Mouse (Mus musculus) hindbrain, embryonic 15.5 days (tissue): Measurements from ENCODE around the gene Hebp2. TPM values are rescaled to one million over a fixed set of nuclear protein-coding genes. Genes with fewer than 3 reads are reported as not detected.

Experiments used
- ATAC-seq: fragments of 200-750 bp; cut with Nextera tagmentation; 2 replicates; pipeline ENCODE4 v1.8.0; 2017; ENCODE audit warnings: low read depth, moderate number of reproducible peaks, moderate TSS enrichment; ENCODE audit not compliant: low FRiP score
- H3K27ac ChIP-seq: fragments of 300-500 bp; sonication (generic); replicated peaks from 2 replicates; pipeline ENCODE4 v1.5.1; 2015; ENCODE audit warnings: mild to moderate bottlenecking, inconsistent platforms
- H3K27me3 ChIP-seq: fragments of 300-500 bp; sonication (generic); 2 replicates; pipeline ENCODE4 v1.6.1; 2015; ENCODE audit warnings: control low read depth, inconsistent platforms
- H3K36me3 ChIP-seq: fragments of 300-500 bp; sonication (generic); 2 replicates; pipeline ENCODE4 v1.6.1; 2015; ENCODE audit warnings: control low read depth, inconsistent platforms
- H3K4me1 ChIP-seq: fragments of 300-500 bp; sonication (generic); replicated peaks from 2 replicates; pipeline ENCODE4 v1.6.1; 2015; ENCODE audit warnings: control low read depth, inconsistent platforms
- H3K4me2 ChIP-seq: fragments of 300-500 bp; sonication (generic); 2 replicates; pipeline ENCODE4 v1.6.1; 2015; ENCODE audit warnings: moderate library complexity, mild to moderate bottlenecking, inconsistent platforms
- H3K4me3 ChIP-seq: fragments of 300-500 bp; sonication (generic); 2 replicates; pipeline ENCODE4 v1.5.1; 2015; ENCODE audit warnings: mild to moderate bottlenecking, inconsistent platforms
- H3K9ac ChIP-seq: fragments of 300-500 bp; sonication (generic); 2 replicates; pipeline ENCODE4 v1.6.1; 2015; ENCODE audit warnings: inconsistent platforms
- H3K9me3 ChIP-seq: fragments of 300-500 bp; sonication (generic); 2 replicates; pipeline ENCODE4 v1.6.1; 2016; ENCODE audit warnings: control low read depth, inconsistent platforms
- WGBS: fragments of 180-500 bp; shearing (Covaris S2); methylation state at CpG from one replicate; pipeline ENCODE4 v1.1.7; 2015; 5-methylcytosine and 5-hydroxymethylcytosine counted together
- polyA plus RNA-seq: library from polyadenylated mRNA; unstranded; fragments of >200 nt; fragmentation: Nextera tagmentation; extraction: Ambion mirVana; gene quantifications from 2 replicates; pipeline ENCODE4 v1.2.1, GENCODE M21; 2015

Hebp2 gene
- polyA plus RNA-seq, 1 experiment from 2014 or later: 13.7 TPM

GRCm38 (mm10) chr10:18530161-18530560 lies 15.7 kb downstream of the Hebp2 start:
- Histone ChIP-seq H3K9me3 (no peaks in the 10 kb centered on the region), H3K27me3 (no peaks in the 10 kb centered on the region), H3K4me2 (no peak overlapping the region), H3K27ac (no peak overlapping the region), H3K9ac (no peak overlapping the region), H3K4me1 (peaks cover 25% of the 10 kb centered on the region), H3K36me3 (peaks cover 15% of the 10 kb centered on the region), H3K4me3 (no peak overlapping the region)
- 89% methylated on average over 4 of the region's 4 CpGs for WGBS
- no peak for ATAC-seq

GRCm38 (mm10) chr10:18529177-18529576 lies 16.7 kb downstream of the Hebp2 start:
- no peak for ATAC-seq
- no peaks in the 10 kb centered on the region for H3K27me3 ChIP-seq
- H3K4me2 ChIP-seq: no peak overlapping the region
- H3K4me1 ChIP-seq: peaks cover 31% of the 10 kb centered on the region
- H3K4me3 ChIP-seq: no peak overlapping the region
- H3K9me3 ChIP-seq: no peaks in the 10 kb centered on the region
- WGBS: 87% methylated on average over 4 of the region's 4 CpGs
- no peak overlapping the region for H3K27ac ChIP-seq
- peaks cover 19% of the 10 kb centered on the region for H3K36me3 ChIP-seq
- H3K9ac ChIP-seq: no peak overlapping the region

- WGBS: 51% methylated on average over 5 of the region's 5 CpGs
- Histone ChIP-seq H3K36me3 (peaks cover 23% of the 10 kb centered on the region), H3K4me2 (no peak overlapping the region), H3K4me3 (no peak overlapping the region), H3K9me3 (no peaks in the 10 kb centered on the region), H3K27me3 (no peaks in the 10 kb centered on the region), H3K4me1 (peaks cover 31% of the 10 kb centered on the region), H3K27ac (no peak overlapping the region), H3K9ac (no peak overlapping the region)
- no peak for ATAC-seq
Measured at GRCm38 (mm10) chr10:18528475-18528874, 17.4 kb downstream of the Hebp2 start.

- no peak for ATAC-seq
- Histone ChIP-seq H3K4me3 (no peak overlapping the region), H3K9ac (no peak overlapping the region), H3K36me3 (peaks cover 23% of the 10 kb centered on the region), H3K4me2 (no peak overlapping the region), H3K27me3 (no peaks in the 10 kb centered on the region), H3K4me1 (peaks cover 31% of the 10 kb centered on the region), H3K9me3 (no peaks in the 10 kb centered on the region), H3K27ac (no peak overlapping the region)
- WGBS: 66% methylated on average over 7 of the region's 7 CpGs
Measured at GRCm38 (mm10) chr10:18527766-18528165, 18.1 kb downstream of the Hebp2 start.

GRCm38 (mm10) chr10:18526851-18527675 lies 18.8 kb downstream of the Hebp2 start:
- 70% methylated on average over 20 of the region's 20 CpGs for WGBS
- H3K27me3 ChIP-seq: no peaks in the 10 kb centered on the region
- no peak overlapping the region for H3K4me3 ChIP-seq
- H3K36me3 ChIP-seq: peaks cover 22% of the 10 kb centered on the region
- no peak overlapping the region for H3K4me2 ChIP-seq
- peak overlapping the region; percentile 61 for H3K27ac ChIP-seq
- ATAC-seq: peak; percentile 14; the same call in 1 of the 2 replicates
- peaks cover 31% of the 10 kb centered on the region for H3K4me1 ChIP-seq
- H3K9ac ChIP-seq: no peak overlapping the region
- H3K9me3 ChIP-seq: no peaks in the 10 kb centered on the region

- H3K36me3 ChIP-seq: peaks cover 14% of the 10 kb centered on the region
Measured at GRCm38 (mm10) chr10:18526184-18526850, 19.6 kb downstream of the Hebp2 start.

GRCm38 (mm10) chr10:18525726-18526125 lies 20.1 kb downstream of the Hebp2 start:
- H3K4me2 ChIP-seq: no peak overlapping the region
- H3K4me1 ChIP-seq: peaks cover 31% of the 10 kb centered on the region
- peak overlapping the region; percentile 61 for H3K27ac ChIP-seq
- H3K27me3 ChIP-seq: no peaks in the 10 kb centered on the region
- WGBS: 42% methylated on average over 9 of the region's 9 CpGs
- ATAC-seq: peak; percentile 21; the same call in 1 of the 2 replicates
- H3K36me3 ChIP-seq: peaks cover 8% of the 10 kb centered on the region; the same call in 1 of the 2 replicates
- no peaks in the 10 kb centered on the region for H3K9me3 ChIP-seq
- H3K4me3 ChIP-seq: no peak overlapping the region
- no peak overlapping the region for H3K9ac ChIP-seq

More at GRCm38 (mm10) chr10:18526184-18526850, 19.6 kb downstream of the Hebp2 start:
- peaks cover 31% of the 10 kb centered on the region for H3K4me1 ChIP-seq
- no peak overlapping the region for H3K9ac ChIP-seq
- WGBS: 55% methylated on average over 22 of the region's 22 CpGs
- H3K27ac ChIP-seq: peak overlapping the region; percentile 61
- ATAC-seq: peak; percentile 75
- H3K9me3 ChIP-seq: no peaks in the 10 kb centered on the region
- no peaks in the 10 kb centered on the region for H3K27me3 ChIP-seq
- H3K4me3 ChIP-seq: no peak overlapping the region
- no peak overlapping the region for H3K4me2 ChIP-seq

- ATAC-seq: no peak
- H3K36me3 ChIP-seq: peaks cover 7% of the 10 kb centered on the region; the same call in 1 of the 2 replicates
- no peak overlapping the region for H3K4me2 ChIP-seq
- 63% methylated on average over 15 of the region's 15 CpGs for WGBS
- no peak overlapping the region for H3K9ac ChIP-seq
- H3K27me3 ChIP-seq: no peaks in the 10 kb centered on the region
- H3K27ac ChIP-seq: 0 out of 2 replicates have a peak overlapping the region, but pooled peaks have one; percentile 61
- peaks cover 31% of the 10 kb centered on the region for H3K4me1 ChIP-seq
- no peaks in the 10 kb centered on the region for H3K9me3 ChIP-seq
- H3K4me3 ChIP-seq: no peak overlapping the region
Measured at GRCm38 (mm10) chr10:18525311-18525710, 20.6 kb downstream of the Hebp2 start.

GRCm38 (mm10) chr10:18522556-18522955 lies 23.3 kb downstream of the Hebp2 start:
- H3K9ac ChIP-seq: no peak overlapping the region
- no peak overlapping the region for H3K4me2 ChIP-seq
- H3K9me3 ChIP-seq: no peaks in the 10 kb centered on the region
- peaks cover 7% of the 10 kb centered on the region; the same call in 1 of the 2 replicates for H3K36me3 ChIP-seq
- 53% methylated on average over 2 of the region's 2 CpGs for WGBS
- H3K27ac ChIP-seq: no peak overlapping the region
- ATAC-seq: no peak
- no peaks in the 10 kb centered on the region for H3K27me3 ChIP-seq
- no peak overlapping the region for H3K4me3 ChIP-seq
- H3K4me1 ChIP-seq: peaks cover 31% of the 10 kb centered on the region

GRCm38 (mm10) chr10:18511496-18511895 lies 34.4 kb downstream of the Hebp2 start:
- Histone ChIP-seq H3K4me3 (no peak overlapping the region), H3K4me2 (no peak overlapping the region), H3K4me1 (peaks cover 23% of the 10 kb centered on the region), H3K36me3 (no peaks in the 10 kb centered on the region), H3K9me3 (no peaks in the 10 kb centered on the region), H3K9ac (no peak overlapping the region), H3K27ac (no peak overlapping the region), H3K27me3 (no peaks in the 10 kb centered on the region)
- WGBS: 94% methylated on average over 11 of the region's 11 CpGs
- ATAC-seq: no peak

- Histone ChIP-seq H3K4me2 (no peak overlapping the region), H3K9me3 (no peaks in the 10 kb centered on the region), H3K36me3 (no peaks in the 10 kb centered on the region), H3K27me3 (no peaks in the 10 kb centered on the region), H3K4me3 (no peak overlapping the region), H3K9ac (no peak overlapping the region), H3K27ac (no peak overlapping the region), H3K4me1 (peaks cover 31% of the 10 kb centered on the region)
- whole genome bisulfite sequencing: 77% methylated on average over 3 of the region's 3 CpGs
- no peak for ATAC-seq
Measured at GRCm38 (mm10) chr10:18510663-18511062, 35.2 kb downstream of the Hebp2 start.

- H3K9ac ChIP-seq: no peak overlapping the region
- H3K4me2 ChIP-seq: no peak overlapping the region
- no peaks in the 10 kb centered on the region for H3K27me3 ChIP-seq
- no peaks in the 10 kb centered on the region for H3K9me3 ChIP-seq
- peak; percentile 72 for ATAC-seq
- peak overlapping the region; percentile 66 for H3K27ac ChIP-seq
- 72% methylated on average over 1 of the region's 1 CpGs for WGBS
- H3K36me3 ChIP-seq: no peaks in the 10 kb centered on the region
- H3K4me1 ChIP-seq: peaks cover 34% of the 10 kb centered on the region
- no peak overlapping the region for H3K4me3 ChIP-seq
Measured at GRCm38 (mm10) chr10:18508586-18508985, 37.3 kb downstream of the Hebp2 start.
